Mouse (Mus musculus) myocyte (in vitro differentiated cells): ENCODE data around the gene Efna3.

ENCODE experiments used
- E2F4 ChIP-seq: IDR thresholded peaks from one replicate; pipeline ENCODE4 v1.6.1; 2011; ENCODE audit warnings: mild to moderate bottlenecking, control low read depth, moderate library complexity; ENCODE audit not compliant: insufficient read depth
- POLR2A ChIP-seq: IDR thresholded peaks from one replicate; pipeline ENCODE4 v1.6.1; 2011; ENCODE audit warnings: low read depth, mild to moderate bottlenecking, control low read depth, moderate library complexity; ENCODE audit not compliant: insufficient read length

GRCm38 (mm10) chr3:89341794-89342193 is 19.0 kb upstream of the Efna3 start:
- TF ChIP-seq POLR2A (no peak), E2F4 (no peak)
